Mouse (Mus musculus): Measurements from ENCODE around the gene D930007J09Rik. TPM values are rescaled to one million over a fixed set of nuclear protein-coding genes. Genes with fewer than 3 reads are reported as not detected.

Gene D930007J09Rik
- polyA plus RNA-seq, 1 experiment: not detected

GRCm38 (mm10) chr13:32849092-32849491 is 46.4 kb upstream of the D930007J09Rik start:
- TF ChIP-seq CEBPB (IDR thresholded peaks at IDR 0.05; ENCODE audit: low read depth): no peak
- TF ChIP-seq USF1 (IDR thresholded peaks at IDR 0.05; ENCODE audit: low read depth): no peak
- no peak for TF ChIP-seq MAX (IDR thresholded peaks at IDR 0.05)
- no peak for TF ChIP-seq MYOG (IDR thresholded peaks at IDR 0.05; ENCODE audit: control insufficient read depth, extremely low read depth, insufficient read length)
- TF ChIP-seq CTCF (IDR thresholded peaks at IDR 0.05; ENCODE audit: control insufficient read depth, insufficient read depth, insufficient read length): no peak
- TF ChIP-seq FOSL1 (IDR thresholded peaks at IDR 0.05; ENCODE audit: insufficient read depth, low read length, poor library complexity, severe bottlenecking): no peak
- no peak for TF ChIP-seq MYOD1 (IDR thresholded peaks at IDR 0.05; ENCODE audit: control insufficient read depth, insufficient read length, low read depth)
- no peaks in the 10 kb centered on the region for H3K79me2 ChIP-seq (ENCODE audit: control insufficient read depth, insufficient read depth)
- no peaks in the 10 kb centered on the region for H3K36me3 ChIP-seq (ENCODE audit: control insufficient read depth, insufficient read depth)
- no peaks in the 10 kb centered on the region for H3K79me3 ChIP-seq (ENCODE audit: low read depth)
- no peak overlapping the region for H3ac ChIP-seq (ENCODE audit: control insufficient read depth, insufficient read length, low read depth)
- no peak overlapping the region for H3K4me3 ChIP-seq (ENCODE audit: insufficient read depth, poor library complexity, severe bottlenecking)
- no peaks in the 10 kb centered on the region for H3K27me3 ChIP-seq (ENCODE audit: control insufficient read depth, insufficient read depth, insufficient read length)

GRCm38 (mm10) chr13:32846221-32846620 is 43.6 kb upstream of the D930007J09Rik start:
- Histone ChIP-seq H3K36me3 (ENCODE audit: control insufficient read depth, insufficient read depth) (no peaks in the 10 kb centered on the region), H3K4me3 (ENCODE audit: insufficient read depth, poor library complexity, severe bottlenecking) (no peak overlapping the region), H3K27me3 (ENCODE audit: control insufficient read depth, insufficient read depth, insufficient read length) (no peaks in the 10 kb centered on the region), H3ac (ENCODE audit: control insufficient read depth, insufficient read length, low read depth) (no peak overlapping the region), H3K79me3 (ENCODE audit: low read depth) (no peaks in the 10 kb centered on the region), H3K79me2 (ENCODE audit: control insufficient read depth, insufficient read depth) (no peaks in the 10 kb centered on the region)
- TF ChIP-seq CEBPB (IDR thresholded peaks at IDR 0.05; ENCODE audit: low read depth): no peak
- TF ChIP-seq FOSL1 (IDR thresholded peaks at IDR 0.05; ENCODE audit: insufficient read depth, low read length, poor library complexity, severe bottlenecking): peak; percentile 72

GRCm38 (mm10) chr13:32841349-32841748 is 38.7 kb upstream of the D930007J09Rik start:
- Histone ChIP-seq H3ac (ENCODE audit: control insufficient read depth, insufficient read length, low read depth) (no peak overlapping the region), H3K79me3 (ENCODE audit: low read depth) (no peaks in the 10 kb centered on the region), H3K4me3 (ENCODE audit: insufficient read depth, poor library complexity, severe bottlenecking) (no peak overlapping the region), H3K27me3 (ENCODE audit: control insufficient read depth, insufficient read depth, insufficient read length) (no peaks in the 10 kb centered on the region), H3K36me3 (ENCODE audit: control insufficient read depth, insufficient read depth) (no peaks in the 10 kb centered on the region), H3K79me2 (ENCODE audit: control insufficient read depth, insufficient read depth) (no peaks in the 10 kb centered on the region)
- TF ChIP-seq MYOD1 (IDR thresholded peaks at IDR 0.05; ENCODE audit: control insufficient read depth, insufficient read length, low read depth) (no peak), CEBPB (IDR thresholded peaks at IDR 0.05; ENCODE audit: low read depth) (no peak), CTCF (IDR thresholded peaks at IDR 0.05; ENCODE audit: control insufficient read depth, insufficient read depth, insufficient read length) (no peak), MYOG (IDR thresholded peaks at IDR 0.05; ENCODE audit: control insufficient read depth, extremely low read depth, insufficient read length) (no peak), MAX (IDR thresholded peaks at IDR 0.05) (no peak), USF1 (IDR thresholded peaks at IDR 0.05; ENCODE audit: low read depth) (no peak), FOSL1 (IDR thresholded peaks at IDR 0.05; ENCODE audit: insufficient read depth, low read length, poor library complexity, severe bottlenecking) (no peak)

GRCm38 (mm10) chr13:32839314-32839713 is 36.7 kb upstream of the D930007J09Rik start:
- Histone ChIP-seq H3K36me3 (ENCODE audit: control insufficient read depth, insufficient read depth) (no peaks in the 10 kb centered on the region), H3K79me2 (ENCODE audit: control insufficient read depth, insufficient read depth) (no peaks in the 10 kb centered on the region), H3K27me3 (ENCODE audit: control insufficient read depth, insufficient read depth, insufficient read length) (no peaks in the 10 kb centered on the region), H3ac (ENCODE audit: control insufficient read depth, insufficient read length, low read depth) (no peak overlapping the region), H3K79me3 (ENCODE audit: low read depth) (no peaks in the 10 kb centered on the region), H3K4me3 (ENCODE audit: insufficient read depth, poor library complexity, severe bottlenecking) (no peak overlapping the region)
- TF ChIP-seq MYOG (IDR thresholded peaks at IDR 0.05; ENCODE audit: control insufficient read depth, extremely low read depth, insufficient read length) (no peak), FOSL1 (IDR thresholded peaks at IDR 0.05; ENCODE audit: insufficient read depth, low read length, poor library complexity, severe bottlenecking) (no peak), MAX (IDR thresholded peaks at IDR 0.05) (no peak), USF1 (IDR thresholded peaks at IDR 0.05; ENCODE audit: low read depth) (no peak), MYOD1 (IDR thresholded peaks at IDR 0.05; ENCODE audit: control insufficient read depth, insufficient read length, low read depth) (no peak), CTCF (IDR thresholded peaks at IDR 0.05; ENCODE audit: control insufficient read depth, insufficient read depth, insufficient read length) (no peak), CEBPB (IDR thresholded peaks at IDR 0.05; ENCODE audit: low read depth) (no peak)

- Histone ChIP-seq H3K79me3 (ENCODE audit: low read depth) (no peaks in the 10 kb centered on the region), H3ac (ENCODE audit: control insufficient read depth, insufficient read length, low read depth) (no peak overlapping the region), H3K27me3 (ENCODE audit: control insufficient read depth, insufficient read depth, insufficient read length) (no peaks in the 10 kb centered on the region), H3K79me2 (ENCODE audit: control insufficient read depth, insufficient read depth) (no peaks in the 10 kb centered on the region), H3K36me3 (ENCODE audit: control insufficient read depth, insufficient read depth) (no peaks in the 10 kb centered on the region), H3K4me3 (ENCODE audit: insufficient read depth, poor library complexity, severe bottlenecking) (no peak overlapping the region)
- TF ChIP-seq CEBPB (IDR thresholded peaks at IDR 0.05; ENCODE audit: low read depth) (no peak), FOSL1 (IDR thresholded peaks at IDR 0.05; ENCODE audit: insufficient read depth, low read length, poor library complexity, severe bottlenecking) (no peak), USF1 (IDR thresholded peaks at IDR 0.05; ENCODE audit: low read depth) (no peak), CTCF (IDR thresholded peaks at IDR 0.05; ENCODE audit: control insufficient read depth, insufficient read depth, insufficient read length) (no peak), MYOG (IDR thresholded peaks at IDR 0.05; ENCODE audit: control insufficient read depth, extremely low read depth, insufficient read length) (no peak)
Observed at GRCm38 (mm10) chr13:32834513-32834912, 31.9 kb upstream of the D930007J09Rik start.

GRCm38 (mm10) chr13:32833237-32833636 is 30.6 kb upstream of the D930007J09Rik start:
- Histone ChIP-seq H3K36me3 (ENCODE audit: control insufficient read depth, insufficient read depth) (no peaks in the 10 kb centered on the region), H3K79me2 (ENCODE audit: control insufficient read depth, insufficient read depth) (no peaks in the 10 kb centered on the region), H3K79me3 (ENCODE audit: low read depth) (no peaks in the 10 kb centered on the region), H3K4me3 (ENCODE audit: insufficient read depth, poor library complexity, severe bottlenecking) (no peak overlapping the region), H3K27me3 (ENCODE audit: control insufficient read depth, insufficient read depth, insufficient read length) (no peaks in the 10 kb centered on the region), H3ac (ENCODE audit: control insufficient read depth, insufficient read length, low read depth) (no peak overlapping the region)
- no peak for TF ChIP-seq FOSL1 (IDR thresholded peaks at IDR 0.05; ENCODE audit: insufficient read depth, low read length, poor library complexity, severe bottlenecking)
- no peak for TF ChIP-seq MYOG (IDR thresholded peaks at IDR 0.05; ENCODE audit: control insufficient read depth, extremely low read depth, insufficient read length)
- no peak for TF ChIP-seq MAX (IDR thresholded peaks at IDR 0.05)
- no peak for TF ChIP-seq CEBPB (IDR thresholded peaks at IDR 0.05; ENCODE audit: low read depth)
- TF ChIP-seq USF1 (IDR thresholded peaks at IDR 0.05; ENCODE audit: low read depth): no peak
- TF ChIP-seq CTCF (IDR thresholded peaks at IDR 0.05; ENCODE audit: control insufficient read depth, insufficient read depth, insufficient read length): no peak
